Mouse (Mus musculus) neural tube, embryonic 12.5 days (tissue): ENCODE measurements around the gene Naa40. TPM values are rescaled to one million over a fixed set of nuclear protein-coding genes. Genes with fewer than 3 reads are reported as not detected.
A peak's percentile ranks its signal among the peaks of the same experiment; 100 is the strongest.

Source experiments
- ATAC-seq: fragments of 200-750 bp; cut with Nextera tagmentation; 2 replicates; pipeline ENCODE4 v1.8.0; 2017; ENCODE audit warnings: low read depth, mild to moderate bottlenecking, moderate TSS enrichment, moderate library complexity; ENCODE audit not compliant: low FRiP score
- H3K27ac ChIP-seq: fragments of 300-500 bp; sonication (generic); 2 replicates; pipeline ENCODE4 v1.5.1; 2016
- H3K27me3 ChIP-seq: fragments of 300-500 bp; sonication (generic); replicated peaks from 2 replicates; pipeline ENCODE4 v1.6.1; 2016; ENCODE audit warnings: mild to moderate bottlenecking
- H3K36me3 ChIP-seq: fragments of 300-500 bp; sonication (generic); 2 replicates; pipeline ENCODE4 v1.6.1; 2016; ENCODE audit warnings: mild to moderate bottlenecking
- H3K4me1 ChIP-seq: fragments of 300-500 bp; sonication (generic); 2 replicates; pipeline ENCODE4 v1.6.1; 2016
- H3K4me2 ChIP-seq: fragments of 300-500 bp; sonication (generic); replicated peaks from 2 replicates; pipeline ENCODE4 v1.6.1; 2016; ENCODE audit warnings: mild to moderate bottlenecking
- H3K4me3 ChIP-seq: fragments of 300-500 bp; sonication (generic); 2 replicates; pipeline ENCODE4 v1.5.1; 2016
- H3K9ac ChIP-seq: fragments of 300-500 bp; sonication (generic); 2 replicates; pipeline ENCODE4 v1.6.1; 2016; ENCODE audit warnings: mild to moderate bottlenecking
- H3K9me3 ChIP-seq: fragments of 300-500 bp; sonication (generic); 2 replicates; pipeline ENCODE4 v1.6.1; 2016; ENCODE audit warnings: mild to moderate bottlenecking
- WGBS: fragments of 180-500 bp; shearing (Covaris S2); methylation state at CpG from one replicate; pipeline ENCODE4 v1.1.7; 2016; 5-methylcytosine and 5-hydroxymethylcytosine counted together
- polyA plus RNA-seq: library from polyadenylated mRNA; unstranded; fragments of >200 nt; fragmentation: Nextera tagmentation; extraction: Ambion mirVana; gene quantifications from 2 replicates; pipeline ENCODE4 v1.2.1, GENCODE M21; 2016

The Naa40 gene
- polyA plus RNA-seq, 1 experiment from 2014 or later, result 76.0 TPM

- no peak overlapping the region for H3K27ac ChIP-seq
- H3K9me3 ChIP-seq, result 0 out of 2 replicates have a peak, but pooled peaks cover 4% of the 10 kb centered on the region
- H3K27me3 ChIP-seq, result no peaks in the 10 kb centered on the region
- no peaks in the 10 kb centered on the region for H3K36me3 ChIP-seq
- no peak overlapping the region for H3K4me2 ChIP-seq
- peaks cover 36% of the 10 kb centered on the region for H3K4me1 ChIP-seq
- no peak overlapping the region for H3K4me3 ChIP-seq
- WGBS, result 89% methylated on average over 1 of the region's 1 CpGs
- ATAC-seq, result no peak
- H3K9ac ChIP-seq, result no peak overlapping the region
Observed at GRCm38 (mm10) chr19:7262592-7262991, 21.6 kb upstream of the Naa40 start.

DNA sequence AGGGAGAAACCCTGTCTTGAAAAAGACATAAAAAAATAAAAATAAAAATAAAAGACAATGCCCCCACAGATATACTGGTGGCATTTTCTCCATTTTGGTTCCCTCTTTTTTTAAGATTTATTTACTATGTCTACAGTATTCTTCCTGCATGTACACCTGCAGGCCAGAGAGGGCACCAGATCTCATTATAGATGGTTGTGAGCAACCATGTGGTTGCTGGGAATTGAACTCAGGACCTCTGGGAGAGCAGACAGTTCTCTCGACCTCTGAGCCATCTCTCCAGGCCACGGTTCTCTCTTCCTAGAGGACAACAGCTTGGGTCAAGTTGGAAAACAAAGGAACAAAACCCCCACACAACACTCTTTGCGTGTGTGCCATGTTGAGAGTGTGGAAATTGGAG lies 21.0 kb upstream of the Naa40 start:
- ATAC-seq, result no peak
- Histone ChIP-seq H3K4me1 (peaks cover 30% of the 10 kb centered on the region), H3K36me3 (no peaks in the 10 kb centered on the region), H3K27ac (no peak overlapping the region), H3K9me3 (0 out of 2 replicates have a peak, but pooled peaks cover 4% of the 10 kb centered on the region), H3K9ac (no peak overlapping the region), H3K4me2 (no peak overlapping the region), H3K4me3 (no peak overlapping the region), H3K27me3 (no peaks in the 10 kb centered on the region)
- WGBS, result 89% methylated on average over 3 of the region's 3 CpGs

GRCm38 (mm10) chr19:7261476-7261875 lies 20.5 kb upstream of the Naa40 start:
- WGBS, result 79% methylated on average over 1 of the region's 1 CpGs
- H3K9me3 ChIP-seq, result 0 out of 2 replicates have a peak, but pooled peaks cover 4% of the 10 kb centered on the region
- no peak overlapping the region for H3K4me2 ChIP-seq
- no peak overlapping the region for H3K4me3 ChIP-seq
- no peaks in the 10 kb centered on the region for H3K27me3 ChIP-seq
- ATAC-seq, result no peak
- H3K27ac ChIP-seq, result no peak overlapping the region
- H3K36me3 ChIP-seq, result no peaks in the 10 kb centered on the region
- peaks cover 25% of the 10 kb centered on the region for H3K4me1 ChIP-seq
- H3K9ac ChIP-seq, result no peak overlapping the region

DNA sequence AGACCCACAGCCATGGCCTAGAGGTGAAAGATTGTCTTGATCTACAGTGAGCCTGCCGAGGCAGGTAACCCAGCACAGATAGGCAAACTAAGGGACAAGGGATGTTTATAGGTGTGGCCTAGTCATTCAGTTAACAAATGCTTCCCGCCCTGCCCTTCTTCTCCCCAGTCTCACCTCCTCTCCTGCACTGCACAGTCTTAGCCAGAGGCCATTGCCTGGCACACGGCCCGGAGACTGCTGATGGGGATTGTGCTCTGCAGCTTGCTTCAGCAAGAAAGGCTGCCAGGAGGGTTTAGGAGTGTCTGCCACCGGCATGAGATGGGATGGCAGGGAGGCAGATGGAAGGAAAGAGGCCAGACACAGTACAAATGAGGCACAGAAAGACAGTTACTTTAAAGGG lies 16.9 kb upstream of the Naa40 start:
- no peak overlapping the region for H3K27ac ChIP-seq
- H3K4me3 ChIP-seq, result no peak overlapping the region
- no peaks in the 10 kb centered on the region for H3K4me1 ChIP-seq
- no peak overlapping the region for H3K9ac ChIP-seq
- ATAC-seq, result no peak
- H3K27me3 ChIP-seq, result no peaks in the 10 kb centered on the region
- 86% methylated on average over 5 of the region's 5 CpGs for WGBS
- H3K9me3 ChIP-seq, result 0 out of 2 replicates have a peak, but pooled peaks cover 4% of the 10 kb centered on the region
- H3K36me3 ChIP-seq, result no peaks in the 10 kb centered on the region
- no peak overlapping the region for H3K4me2 ChIP-seq

DNA sequence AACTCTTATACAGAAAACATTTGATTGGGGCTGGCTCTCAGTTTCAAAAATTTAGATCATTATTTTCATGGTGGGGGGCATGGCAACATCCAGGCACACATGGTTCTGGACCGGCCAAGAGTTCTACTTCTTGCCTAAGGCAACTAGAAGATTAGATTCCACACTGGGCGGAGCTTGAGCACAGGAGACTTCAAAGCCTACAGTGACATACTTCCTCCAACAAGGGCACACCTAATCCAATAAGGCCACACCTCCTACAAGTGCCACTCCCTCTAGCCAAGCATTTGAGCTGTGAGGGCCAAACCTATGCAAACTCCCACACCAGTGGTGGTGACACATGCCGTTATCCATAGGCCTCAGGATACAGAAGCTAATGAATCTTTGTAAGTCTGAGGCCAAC lies 5.0 kb upstream of the Naa40 start:
- no peak for ATAC-seq
- no peak overlapping the region for H3K9ac ChIP-seq

DNA sequence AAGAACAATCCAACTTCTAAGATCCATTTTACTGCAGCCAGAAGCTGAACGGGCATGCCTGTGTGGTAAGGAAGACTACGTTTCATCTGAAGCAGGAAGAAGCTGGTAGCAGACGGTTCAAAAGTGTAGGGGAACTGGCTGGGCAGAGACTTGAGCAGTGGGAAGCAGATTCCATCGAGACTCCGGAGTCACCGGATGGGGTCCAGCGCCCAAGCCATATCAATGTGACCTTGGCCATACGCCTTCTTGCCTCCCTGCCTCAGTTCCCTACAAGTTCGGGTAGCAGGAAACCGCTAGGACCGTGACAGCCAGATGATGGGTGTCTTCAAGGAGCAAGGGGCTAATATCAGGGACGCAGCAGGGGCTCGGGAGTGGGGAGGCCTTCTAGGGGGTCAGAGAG lies 692 bp downstream of the Naa40 start:
- no peak; the same call in 1 of the 2 replicates for ATAC-seq
- Histone ChIP-seq H3K4me1 (peaks cover 22% of the 10 kb centered on the region), H3K27ac (peak overlapping the region; percentile 74; the same call in 1 of the 2 replicates), H3K4me3 (peak overlapping the region; percentile 69), H3K9ac (peak overlapping the region; percentile 79), H3K27me3 (no peaks in the 10 kb centered on the region), H3K36me3 (peaks cover 19% of the 10 kb centered on the region), H3K4me2 (peak overlapping the region; percentile 95), H3K9me3 (no peaks in the 10 kb centered on the region)
- WGBS, result 2% methylated on average over 13 of the region's 13 CpGs

More for the DNA sequence above, 5.0 kb upstream of the Naa40 start:
- H3K4me3 ChIP-seq, result no peak overlapping the region
- no peak overlapping the region for H3K27ac ChIP-seq
- no peaks in the 10 kb centered on the region for H3K36me3 ChIP-seq
- H3K4me1 ChIP-seq, result peaks cover 6% of the 10 kb centered on the region; the same call in 1 of the 2 replicates
- H3K4me2 ChIP-seq, result no peak overlapping the region
- no peaks in the 10 kb centered on the region for H3K9me3 ChIP-seq
- H3K27me3 ChIP-seq, result no peaks in the 10 kb centered on the region
- 91% methylated on average over 3 of the region's 3 CpGs for WGBS

DNA sequence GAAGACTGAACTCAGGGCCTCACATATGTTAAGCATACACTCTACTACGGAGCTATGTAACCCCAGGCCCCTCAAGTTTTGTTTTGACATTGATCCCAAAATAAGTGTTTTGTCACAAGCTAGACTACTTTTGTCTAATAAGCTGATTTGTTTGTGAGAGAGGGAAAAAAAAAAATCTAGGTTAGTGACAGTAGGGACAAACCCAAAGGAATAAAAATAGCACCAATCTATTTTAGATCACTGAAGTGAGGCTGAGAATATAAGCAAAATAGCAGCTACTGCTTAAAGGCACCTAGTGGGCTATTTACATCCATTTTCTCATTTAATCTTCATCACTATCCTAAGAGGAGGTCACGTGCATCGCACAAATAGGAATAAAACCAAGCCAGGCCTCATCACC lies 1.4 kb downstream of the Naa40 start:
- H3K36me3 ChIP-seq, result peaks cover 19% of the 10 kb centered on the region
- H3K4me1 ChIP-seq, result peaks cover 22% of the 10 kb centered on the region
- no peak for ATAC-seq
- no peak overlapping the region for H3K27ac ChIP-seq
- no peak overlapping the region; the same call in 1 of the 2 replicates for H3K4me3 ChIP-seq
- peak overlapping the region; percentile 95 for H3K4me2 ChIP-seq
- 93% methylated on average over 3 of the region's 3 CpGs for WGBS
- no peaks in the 10 kb centered on the region for H3K9me3 ChIP-seq
- H3K27me3 ChIP-seq, result no peaks in the 10 kb centered on the region
- H3K9ac ChIP-seq, result 0 out of 2 replicates have a peak overlapping the region, but pooled peaks have one; percentile 79

DNA sequence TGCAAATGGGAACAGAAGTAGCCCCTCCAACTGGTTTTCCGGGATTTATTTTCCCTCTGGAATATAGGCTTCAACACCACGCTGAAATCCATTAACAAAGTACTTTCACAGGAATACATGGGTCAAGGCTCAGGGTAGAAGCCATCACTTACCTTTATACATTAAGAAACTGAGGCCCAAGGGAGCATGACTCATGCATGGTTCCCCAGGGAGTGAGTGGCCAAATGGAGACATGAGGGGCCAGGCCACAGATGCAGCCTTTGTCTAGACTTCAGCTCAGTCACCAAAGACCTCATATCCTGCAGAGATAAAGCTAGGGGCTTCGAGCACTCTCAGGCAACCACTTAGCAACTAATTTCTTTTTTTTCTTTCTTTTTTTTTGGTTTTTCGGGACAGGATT lies 4.2 kb downstream of the Naa40 start:
- no peak overlapping the region for H3K4me3 ChIP-seq
- H3K27me3 ChIP-seq, result no peaks in the 10 kb centered on the region
- H3K36me3 ChIP-seq, result peaks cover 33% of the 10 kb centered on the region
- peaks cover 22% of the 10 kb centered on the region for H3K4me1 ChIP-seq
- no peaks in the 10 kb centered on the region for H3K9me3 ChIP-seq
- ATAC-seq, result no peak
- no peak overlapping the region for H3K9ac ChIP-seq
- no peak overlapping the region for H3K27ac ChIP-seq
- no peak overlapping the region for H3K4me2 ChIP-seq
- WGBS, result 87% methylated on average over 4 of the region's 4 CpGs

DNA sequence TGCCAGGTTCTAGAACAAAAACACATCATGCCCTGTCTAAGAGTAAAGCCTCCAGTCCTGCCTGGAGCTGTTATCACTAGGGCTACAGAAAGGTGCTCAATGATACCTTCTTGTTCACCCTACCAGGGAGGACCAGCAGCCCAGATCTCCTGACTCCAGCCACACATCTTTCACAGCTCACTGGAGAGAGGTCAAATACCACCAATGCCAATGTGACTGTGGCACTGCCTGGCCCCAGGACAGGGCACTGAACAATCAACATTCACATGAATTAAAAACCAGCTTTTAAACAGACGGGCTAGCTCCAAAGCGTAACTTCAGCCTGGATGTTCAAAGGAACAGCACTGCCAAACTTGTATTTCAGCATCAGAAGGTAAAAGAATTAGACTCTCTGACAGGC lies 5.0 kb downstream of the Naa40 start:
- Histone ChIP-seq H3K36me3 (peaks cover 38% of the 10 kb centered on the region), H3K9me3 (no peaks in the 10 kb centered on the region), H3K4me1 (peaks cover 16% of the 10 kb centered on the region), H3K9ac (no peak overlapping the region), H3K4me2 (no peak overlapping the region), H3K27ac (no peak overlapping the region), H3K27me3 (no peaks in the 10 kb centered on the region), H3K4me3 (no peak overlapping the region)
- WGBS, result 95% methylated on average over 2 of the region's 2 CpGs
- no peak for ATAC-seq

- no peak overlapping the region for H3K4me2 ChIP-seq
- H3K4me3 ChIP-seq, result no peak overlapping the region
- no peak for ATAC-seq
- H3K27ac ChIP-seq, result no peak overlapping the region
- WGBS, result 90% methylated on average over 9 of the region's 9 CpGs
- peaks cover 43% of the 10 kb centered on the region for H3K36me3 ChIP-seq
- no peaks in the 10 kb centered on the region for H3K27me3 ChIP-seq
- no peaks in the 10 kb centered on the region for H3K9me3 ChIP-seq
- H3K4me1 ChIP-seq, result peaks cover 16% of the 10 kb centered on the region
- H3K9ac ChIP-seq, result no peak overlapping the region
Observed at GRCm38 (mm10) chr19:7235461-7235860, 5.5 kb downstream of the Naa40 start.

DNA sequence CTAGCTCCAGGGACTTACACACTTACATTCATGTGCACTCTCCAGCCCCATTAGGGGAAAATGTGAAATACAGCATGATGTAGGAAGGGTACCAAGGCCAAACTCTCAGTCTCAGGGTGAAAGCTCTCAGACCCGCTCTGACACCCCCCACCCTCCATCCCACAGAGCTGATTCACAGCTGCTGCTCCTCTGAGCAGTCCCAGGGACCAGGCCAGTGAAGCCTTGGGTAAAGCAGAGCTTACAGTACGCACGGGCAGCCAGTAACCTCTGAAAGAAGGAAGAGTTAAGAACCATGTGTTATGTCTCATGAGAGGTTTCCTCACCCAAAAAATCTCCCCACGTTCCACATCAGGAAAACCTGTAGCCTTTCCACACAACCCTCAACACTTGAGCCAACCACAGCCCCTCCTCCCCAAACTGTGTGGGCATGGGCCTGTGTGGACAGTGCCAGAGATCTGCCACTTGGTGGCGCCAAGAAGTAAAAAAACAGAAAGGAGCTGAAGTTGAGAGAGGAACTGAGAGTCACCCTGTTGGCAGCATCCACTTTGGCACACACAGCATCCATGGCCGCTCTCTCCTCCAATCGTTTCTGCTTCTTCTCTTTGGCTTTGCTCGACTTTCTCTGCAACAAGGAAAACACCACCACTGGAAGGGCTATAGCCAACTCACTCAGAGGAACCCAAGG lies 6.3 kb downstream of the Naa40 start:
- peaks cover 8% of the 10 kb centered on the region for H3K4me1 ChIP-seq
- peak; percentile 79 for ATAC-seq

GRCm38 (mm10) chr19:7226511-7226914 lies 14.5 kb downstream of the Naa40 start:
- 0 out of 2 replicates have a peak overlapping the region, but pooled peaks have one; percentile 9 for H3K9ac ChIP-seq
- no peak overlapping the region for H3K27ac ChIP-seq
- H3K4me1 ChIP-seq, result no peaks in the 10 kb centered on the region
- no peaks in the 10 kb centered on the region for H3K27me3 ChIP-seq
- H3K4me2 ChIP-seq, result no peak overlapping the region
- 82% methylated on average over 6 of the region's 6 CpGs for WGBS
- no peak for ATAC-seq
- no peak overlapping the region for H3K4me3 ChIP-seq
- H3K36me3 ChIP-seq, result peaks cover 56% of the 10 kb centered on the region
- no peaks in the 10 kb centered on the region for H3K9me3 ChIP-seq

More for the DNA sequence above, 6.3 kb downstream of the Naa40 start:
- Histone ChIP-seq H3K9ac (no peak overlapping the region), H3K9me3 (no peaks in the 10 kb centered on the region), H3K36me3 (peaks cover 51% of the 10 kb centered on the region), H3K27ac (no peak overlapping the region), H3K27me3 (no peaks in the 10 kb centered on the region), H3K4me3 (no peak overlapping the region), H3K4me2 (no peak overlapping the region)
- WGBS, result 66% methylated on average over 8 of the region's 8 CpGs
